Mouse (Mus musculus): Measurements from ENCODE around the gene A530016L24Rik.

A530016L24Rik gene

GRCm38 (mm10) chr12:112506267-112506666, 17.0 kb downstream of the A530016L24Rik start:
- DNase-seq, result no peak

- no peak for DNase-seq
Observed at GRCm38 (mm10) chr12:112507264-112507663, 18.0 kb downstream of the A530016L24Rik start.

GRCm38 (mm10) chr12:112507984-112508383, 18.7 kb downstream of the A530016L24Rik start:
- no peak for DNase-seq

- no peak for DNase-seq
Observed at GRCm38 (mm10) chr12:112510365-112510732, 21.1 kb downstream of the A530016L24Rik start.

GRCm38 (mm10) chr12:112510733-112511372, 21.6 kb downstream of the A530016L24Rik start:
- DNase-seq, result no peak

- no peak for DNase-seq
Observed at GRCm38 (mm10) chr12:112514897-112515296, 25.6 kb downstream of the A530016L24Rik start.

- peak; percentile 85 for DNase-seq
Observed at GRCm38 (mm10) chr12:112516697-112517337, 27.6 kb downstream of the A530016L24Rik start, which contains the start of gene Tmem179. Tmem179 (minus strand) TSS chr12:112516747.

- no peak for DNase-seq
Observed at GRCm38 (mm10) chr12:112518105-112518504, 28.9 kb downstream of the A530016L24Rik start.

- no peak for DNase-seq
Observed at GRCm38 (mm10) chr12:112533758-112534157, 44.5 kb downstream of the A530016L24Rik start.

- DNase-seq, result no peak
Observed at GRCm38 (mm10) chr12:112537233-112537632, 48.0 kb downstream of the A530016L24Rik start.

- no peak for DNase-seq
Observed at GRCm38 (mm10) chr12:112538356-112538755, 49.1 kb downstream of the A530016L24Rik start.

- no peak for DNase-seq
Observed at GRCm38 (mm10) chr12:112539466-112539965, 50.3 kb downstream of the A530016L24Rik start.

GRCm38 (mm10) chr12:112540321-112540720, 51.1 kb downstream of the A530016L24Rik start:
- no peak for DNase-seq

GRCm38 (mm10) chr12:112541483-112542091, 52.3 kb downstream of the A530016L24Rik start:
- no peak for DNase-seq

GRCm38 (mm10) chr12:112542257-112542919, 53.1 kb downstream of the A530016L24Rik start:
- DNase-seq, result peak; percentile 60

GRCm38 (mm10) chr12:112542920-112543300, 53.7 kb downstream of the A530016L24Rik start:
- DNase-seq, result peak; percentile 90

GRCm38 (mm10) chr12:112543941-112544340, 54.7 kb downstream of the A530016L24Rik start:
- DNase-seq, result no peak

- no peak for DNase-seq
Observed at GRCm38 (mm10) chr12:112544946-112545701, 55.9 kb downstream of the A530016L24Rik start.

GRCm38 (mm10) chr12:112546110-112546509, 56.9 kb downstream of the A530016L24Rik start:
- DNase-seq, result no peak

GRCm38 (mm10) chr12:112549287-112549686, 60.0 kb downstream of the A530016L24Rik start:
- DNase-seq, result no peak

Measured in kidney, adult 9 months (tissue).